Mouse (Mus musculus) lung, embryonic 14.5 days (tissue): ENCODE data around the gene Pnliprp1. TPM values are rescaled to one million over a fixed set of nuclear protein-coding genes. Genes with fewer than 3 reads are reported as not detected.

Experiments
- ATAC-seq: fragments of 200-750 bp; cut with Nextera tagmentation; 2 replicates; pipeline ENCODE4 v1.8.0; 2017; ENCODE audit warnings: mild to moderate bottlenecking, moderate TSS enrichment, moderate library complexity; ENCODE audit not compliant: insufficient read depth
- DNase-seq: peaks from one replicate; pipeline ENCODE4 v3.0.0-alpha.2; 2015
- H3K27ac ChIP-seq: fragments of 300-500 bp; sonication (generic); 2 replicates; pipeline ENCODE4 v1.5.1; 2014; ENCODE audit warnings: low read depth, mild to moderate bottlenecking, moderate library complexity
- H3K27me3 ChIP-seq: fragments of 300-500 bp; sonication (generic); 2 replicates; pipeline ENCODE4 v1.6.1; 2014; ENCODE audit warnings: low read length, control low read depth; ENCODE audit not compliant: insufficient read depth
- H3K36me3 ChIP-seq: fragments of 300-500 bp; sonication (generic); 2 replicates; pipeline ENCODE4 v1.6.1; 2014; ENCODE audit warnings: control low read depth; ENCODE audit not compliant: insufficient read depth
- H3K4me1 ChIP-seq: fragments of 300-500 bp; sonication (generic); 2 replicates; pipeline ENCODE4 v1.6.1; 2014; ENCODE audit warnings: antibody characterized with exemption, control low read depth; ENCODE audit not compliant: insufficient read depth
- H3K4me2 ChIP-seq: fragments of 300-500 bp; sonication (generic); 2 replicates; pipeline ENCODE4 v1.6.1; 2014; ENCODE audit warnings: mild to moderate bottlenecking
- H3K4me3 ChIP-seq: fragments of 300-500 bp; sonication (generic); 2 replicates; pipeline ENCODE4 v1.5.1; 2014; ENCODE audit warnings: low read depth, low read length
- H3K9ac ChIP-seq: fragments of 300-500 bp; sonication (generic); 2 replicates; pipeline ENCODE4 v1.6.1; 2014
- H3K9me3 ChIP-seq: fragments of 300-500 bp; sonication (generic); 2 replicates; pipeline ENCODE4 v1.6.1; 2016; ENCODE audit warnings: low read depth, low read length, control low read depth
- CTCF ChIP-seq: IDR thresholded peaks from 2 replicates; pipeline ENCODE4 v1.5.1; 2016; ENCODE audit warnings: antibody characterized with exemption, low read depth
- WGBS: fragments of 180-500 bp; shearing (Covaris S2); extraction: QIAGEN DNeasy Blood & Tissue Kit; methylation state at CpG from one replicate; pipeline ENCODE4 v1.1.7; 2014; 5-methylcytosine and 5-hydroxymethylcytosine counted together
- polyA plus RNA-seq: library from polyadenylated mRNA; unstranded; fragments of >200 nt; fragmentation: Nextera tagmentation; extraction: Ambion mirVana; gene quantifications from 2 replicates; pipeline ENCODE4 v1.2.1, GENCODE M21; 2014

Pnliprp1 gene
- polyA plus RNA-seq, 1 experiment from 2014 or later, result 1.0 TPM

DNA sequence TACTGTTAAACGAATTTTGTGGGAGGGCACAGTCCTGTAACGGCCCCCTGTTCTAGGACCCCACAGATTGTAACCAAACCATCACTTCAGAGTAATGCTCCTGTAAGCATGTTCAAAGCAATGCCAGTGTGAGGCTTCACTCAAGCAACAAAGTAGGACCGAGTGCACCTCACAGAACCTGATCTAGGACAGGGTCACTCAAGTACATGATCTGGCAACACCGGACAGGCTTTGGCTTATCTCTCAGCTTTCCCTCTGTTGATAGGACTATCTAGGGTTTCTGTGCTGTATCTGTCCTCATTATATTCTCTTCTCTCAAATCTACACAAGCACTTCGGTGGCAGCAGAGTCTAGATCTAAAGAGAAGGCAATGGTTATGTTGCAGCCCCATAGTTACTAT is 2.1 kb upstream of the Pnliprp1 start:
- Histone ChIP-seq H3K36me3 (no peaks in the 10 kb centered on the region), H3K4me2 (no peak overlapping the region), H3K27ac (no peak overlapping the region), H3K9me3 (no peaks in the 10 kb centered on the region), H3K4me3 (no peak overlapping the region), H3K4me1 (peaks cover 5% of the 10 kb centered on the region; the same call in 1 of the 2 replicates), H3K27me3 (no peaks in the 10 kb centered on the region), H3K9ac (no peak overlapping the region)
- DNase-seq (no peak), ATAC-seq (no peak)
- 62% methylated on average over 5 of the region's 5 CpGs for WGBS
- TF ChIP-seq CTCF, result no peak

DNA sequence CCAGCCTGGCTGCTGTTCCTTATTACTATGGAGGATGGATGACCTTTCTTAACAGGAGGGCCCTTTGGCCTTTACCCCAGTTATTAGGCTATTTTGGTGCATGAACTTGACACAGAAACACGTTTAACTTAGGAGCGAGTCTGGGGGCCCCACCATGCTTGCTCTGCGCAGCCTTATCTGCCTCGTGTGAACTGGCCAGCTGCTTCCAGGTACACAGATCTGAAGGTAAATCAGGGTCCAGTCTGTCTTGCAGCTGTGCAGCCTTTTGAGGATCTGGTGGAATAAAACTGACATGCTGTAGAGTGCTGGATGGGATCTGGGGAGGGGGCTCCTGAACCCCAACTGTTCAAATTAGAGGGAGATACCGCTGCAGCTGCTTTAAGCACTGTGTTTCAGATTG is 931 bp upstream of the Pnliprp1 start:
- WGBS, result 48% methylated on average over 5 of the region's 5 CpGs
- no peaks in the 10 kb centered on the region for H3K9me3 ChIP-seq
- no peaks in the 10 kb centered on the region for H3K36me3 ChIP-seq
- no peak for TF ChIP-seq CTCF
- H3K27ac ChIP-seq, result no peak overlapping the region
- H3K9ac ChIP-seq, result no peak overlapping the region
- H3K4me3 ChIP-seq, result no peak overlapping the region
- H3K27me3 ChIP-seq, result no peaks in the 10 kb centered on the region
- peaks cover 5% of the 10 kb centered on the region; the same call in 1 of the 2 replicates for H3K4me1 ChIP-seq
- no peak for ATAC-seq
- DNase-seq, result no peak
- no peak overlapping the region for H3K4me2 ChIP-seq

DNA sequence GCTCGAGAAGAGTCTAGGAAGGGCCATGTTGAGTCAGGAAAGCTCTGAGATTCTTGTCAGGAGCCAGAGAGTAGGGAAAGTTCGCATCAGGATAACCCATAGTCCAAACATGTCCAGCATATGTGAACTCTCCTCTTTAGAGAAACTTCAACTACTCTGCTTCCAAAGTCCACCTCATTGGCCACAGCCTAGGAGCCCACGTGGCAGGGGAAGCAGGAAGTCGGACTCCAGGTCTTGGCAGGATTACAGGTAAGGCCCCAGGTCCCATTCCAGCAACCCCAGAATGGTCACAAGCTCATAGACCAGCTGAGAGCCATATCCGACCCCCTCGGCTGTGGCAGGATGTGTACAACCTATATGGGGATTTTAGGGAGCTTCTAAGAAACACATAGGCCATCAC is 4.5 kb downstream of the Pnliprp1 start:
- Histone ChIP-seq H3K9ac (no peak overlapping the region), H3K36me3 (no peaks in the 10 kb centered on the region), H3K9me3 (no peaks in the 10 kb centered on the region), H3K4me3 (no peak overlapping the region), H3K4me2 (no peak overlapping the region), H3K27ac (no peak overlapping the region), H3K27me3 (no peaks in the 10 kb centered on the region), H3K4me1 (no peaks in the 10 kb centered on the region)
- no peak for TF ChIP-seq CTCF
- ATAC-seq (no peak), DNase-seq (no peak)
- 84% methylated on average over 6 of the region's 6 CpGs for whole genome bisulfite sequencing

DNA sequence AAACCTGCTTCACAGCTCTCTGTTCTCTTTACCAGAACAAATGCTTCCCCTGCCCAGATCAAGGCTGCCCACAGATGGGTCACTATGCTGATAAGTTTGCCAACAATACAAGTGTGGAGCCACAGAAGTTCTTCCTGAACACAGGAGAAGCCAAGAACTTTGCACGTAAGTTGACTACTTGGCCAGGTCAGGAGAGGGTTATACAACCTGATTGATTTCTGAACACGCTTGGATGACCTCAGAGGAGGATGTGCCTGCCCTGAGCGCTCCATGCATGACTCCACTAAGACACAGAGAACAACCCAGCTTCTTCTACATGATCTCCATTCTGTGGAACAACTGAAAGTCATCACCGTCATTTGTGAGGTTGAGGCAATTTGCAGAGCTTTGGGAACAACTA is 9.4 kb downstream of the Pnliprp1 start:
- 78% methylated on average over 4 of the region's 4 CpGs for WGBS
- Histone ChIP-seq H3K4me3 (no peak overlapping the region), H3K27me3 (no peaks in the 10 kb centered on the region), H3K9ac (no peak overlapping the region), H3K4me1 (no peaks in the 10 kb centered on the region), H3K4me2 (no peak overlapping the region), H3K27ac (no peak overlapping the region), H3K9me3 (no peaks in the 10 kb centered on the region), H3K36me3 (no peaks in the 10 kb centered on the region)
- ATAC-seq (no peak), DNase-seq (no peak)
- no peak for TF ChIP-seq CTCF

DNA sequence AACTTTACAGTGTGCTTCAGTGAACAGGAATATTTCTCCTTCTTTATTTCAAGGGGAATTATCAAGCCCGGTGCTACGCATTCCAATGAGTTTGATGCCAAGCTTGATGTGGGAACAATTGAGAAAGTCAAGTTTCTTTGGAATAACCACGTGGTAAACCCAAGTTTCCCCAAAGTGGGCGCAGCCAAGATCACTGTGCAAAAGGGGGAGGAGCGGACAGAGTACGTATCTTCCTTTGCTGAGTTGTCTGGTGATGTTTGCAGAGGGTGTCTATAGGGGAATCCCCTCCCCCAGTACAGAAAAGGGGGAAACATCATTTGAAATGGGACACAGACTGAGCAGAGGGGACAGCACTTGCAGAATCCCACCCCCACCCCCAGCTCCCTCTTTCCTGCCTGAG is 12.3 kb downstream of the Pnliprp1 start:
- ATAC-seq, result no peak
- Histone ChIP-seq H3K4me3 (no peak overlapping the region), H3K9me3 (no peaks in the 10 kb centered on the region), H3K36me3 (no peaks in the 10 kb centered on the region), H3K4me2 (no peak overlapping the region), H3K27me3 (no peaks in the 10 kb centered on the region), H3K27ac (no peak overlapping the region), H3K9ac (no peak overlapping the region), H3K4me1 (no peaks in the 10 kb centered on the region)
- WGBS, result 67% methylated on average over 6 of the region's 6 CpGs
- DNase-seq, result no peak
- no peak for TF ChIP-seq CTCF

DNA sequence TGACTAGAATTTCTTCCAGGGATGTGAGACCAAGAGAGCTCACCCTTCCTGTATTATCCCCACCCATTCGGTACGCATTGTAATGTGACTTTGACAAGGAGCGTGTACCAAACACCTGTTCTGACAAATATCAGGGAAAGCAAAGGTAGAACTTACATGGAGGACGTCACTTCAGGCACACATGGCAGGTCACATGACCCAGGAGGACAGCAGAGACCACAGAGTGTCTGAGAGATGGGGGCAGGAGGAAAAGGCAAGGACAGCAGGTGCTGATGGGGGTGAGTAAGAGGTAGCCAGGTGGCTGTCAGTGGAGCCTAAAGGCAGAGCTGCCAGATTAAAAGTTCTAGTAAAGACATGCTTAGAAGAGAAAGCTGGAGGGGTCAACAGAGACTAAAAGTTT is 14.0 kb downstream of the Pnliprp1 start:
- no peaks in the 10 kb centered on the region for H3K36me3 ChIP-seq
- no peak overlapping the region for H3K9ac ChIP-seq
- TF ChIP-seq CTCF, result no peak
- H3K9me3 ChIP-seq, result no peaks in the 10 kb centered on the region
- no peak overlapping the region for H3K27ac ChIP-seq
- no peaks in the 10 kb centered on the region for H3K4me1 ChIP-seq
- no peak for DNase-seq
- 78% methylated on average over 4 of the region's 4 CpGs for WGBS
- no peaks in the 10 kb centered on the region for H3K27me3 ChIP-seq
- ATAC-seq, result no peak
- no peak overlapping the region for H3K4me3 ChIP-seq
- no peak overlapping the region for H3K4me2 ChIP-seq

DNA sequence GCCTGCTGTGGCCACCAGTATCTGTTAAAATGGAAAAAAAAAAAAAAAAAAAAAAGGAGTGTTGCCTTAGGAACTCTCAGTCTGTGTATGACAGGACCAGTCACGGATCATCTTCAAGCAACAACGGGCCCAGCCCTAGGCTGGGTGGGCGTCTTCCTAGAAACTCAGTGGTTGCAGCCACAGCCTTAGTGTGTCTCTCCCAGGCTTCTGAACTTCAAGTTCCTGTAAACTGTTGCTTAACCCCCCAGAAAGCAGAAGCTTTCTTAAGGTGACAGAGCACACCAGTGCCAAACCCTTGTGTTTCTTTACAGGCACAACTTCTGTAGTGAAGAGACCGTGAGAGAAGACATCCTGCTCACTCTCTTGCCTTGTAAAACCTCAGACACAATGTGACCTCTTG is 15.0 kb downstream of the Pnliprp1 start:
- no peak for TF ChIP-seq CTCF
- no peak for DNase-seq

DNA sequence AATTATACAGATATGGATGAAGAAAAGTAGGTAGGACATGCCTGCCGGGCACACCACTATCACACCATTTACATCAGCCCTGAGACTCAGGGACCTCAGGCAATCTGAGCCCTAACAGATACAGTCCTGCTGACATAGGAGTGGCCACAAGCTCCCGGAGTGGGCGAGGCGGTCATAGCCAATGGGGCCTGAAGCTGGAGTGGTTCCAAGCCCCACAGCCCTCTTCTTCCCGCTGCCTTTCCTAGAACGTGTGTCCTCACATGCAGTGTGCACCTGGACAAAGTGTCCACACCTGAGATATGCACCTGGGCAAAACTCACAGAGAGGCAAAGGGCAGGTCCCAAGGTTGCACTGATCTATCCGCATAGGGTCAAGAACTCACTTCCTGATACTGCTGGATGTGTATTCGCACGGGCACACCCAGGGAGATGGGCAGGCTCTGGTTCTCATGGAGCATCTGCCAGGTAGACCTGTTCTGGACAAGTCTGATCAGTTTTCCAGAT is 18.9 kb downstream of the Pnliprp1 start:
- Histone ChIP-seq H3K36me3 (no peaks in the 10 kb centered on the region), H3K27ac (no peak overlapping the region), H3K9ac (no peak overlapping the region), H3K4me2 (no peak overlapping the region), H3K9me3 (no peaks in the 10 kb centered on the region), H3K4me1 (no peaks in the 10 kb centered on the region), H3K4me3 (no peak overlapping the region), H3K27me3 (no peaks in the 10 kb centered on the region)
- no peak for TF ChIP-seq CTCF
- DNase-seq (no peak), ATAC-seq (no peak)
- 86% methylated on average over 9 of the region's 9 CpGs for WGBS

More for the DNA sequence above, 15.0 kb downstream of the Pnliprp1 start:
- H3K4me2 ChIP-seq, result no peak overlapping the region
- 55% methylated on average over 4 of the region's 4 CpGs for WGBS
- no peak for ATAC-seq
- H3K4me3 ChIP-seq, result no peak overlapping the region
- no peaks in the 10 kb centered on the region for H3K36me3 ChIP-seq
- H3K9me3 ChIP-seq, result no peaks in the 10 kb centered on the region
- H3K4me1 ChIP-seq, result no peaks in the 10 kb centered on the region
- H3K9ac ChIP-seq, result no peak overlapping the region
- no peak overlapping the region for H3K27ac ChIP-seq
- H3K27me3 ChIP-seq, result no peaks in the 10 kb centered on the region
